Mouse (Mus musculus): ENCODE measurements around the gene Pdha2.

DNA sequence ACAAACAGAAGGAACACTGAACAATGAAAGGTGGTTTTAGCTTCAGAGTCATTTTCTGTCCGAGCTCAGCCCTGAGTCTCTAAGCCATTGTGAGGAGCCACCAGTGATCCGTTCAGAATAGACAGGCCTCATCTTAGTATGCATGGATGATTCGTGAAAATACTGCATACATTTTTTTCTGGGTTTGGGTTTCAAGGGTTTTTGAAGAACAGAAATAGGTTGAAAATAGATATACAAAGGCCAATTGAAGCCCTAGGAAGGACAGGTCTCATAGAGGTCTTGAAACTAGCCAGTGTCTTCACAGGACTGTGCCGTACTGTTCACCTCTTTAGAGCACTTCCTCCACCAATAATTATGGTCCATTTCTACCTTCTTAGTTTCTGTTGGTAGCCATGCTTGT, 21.7 kb downstream of the Pdha2 start:
- no peak for TF ChIP-seq CTCF (IDR thresholded peaks at IDR 0.05; ENCODE audit: low read depth)
- TF ChIP-seq EP300 (IDR thresholded peaks at IDR 0.05; ENCODE audit: low read depth): no peak

Data from heart, postnatal 0 days (tissue).